Mouse (Mus musculus): ENCODE measurements at regions not wholly inside any gene's neighbourhood (a gene's known extent, or its start where the extent isn't known, plus 50 kb on each side); places are given as distances from the start of the nearest gene placed in this dataset.

- TF ChIP-seq CTCF (IDR thresholded peaks at IDR 0.05; ENCODE audit: control insufficient read depth, insufficient read depth, insufficient replicate concordance, low read depth, low read length) (no peak), POLR2A (IDR thresholded peaks at IDR 0.05; ENCODE audit: control insufficient read depth, low read depth, low read length) (no peak)
These were observed 178.5 kb upstream of the Klf14 start for GRCm38 (mm10) chr6:31137351-31137750.
